Mouse (Mus musculus) thymus, postnatal 25 days (tissue): ENCODE data around the gene Srp14.
A peak's percentile ranks its signal among the peaks of the same experiment; 100 is the strongest.

Experiments
- DNase-seq: peaks from one replicate; pipeline ENCODE4 v3.0.0; 2022

The Srp14 gene

GRCm38 (mm10) chr2:118487806-118488205 lies 8.3 kb upstream of the Srp14 start:
- peak; percentile 83 for DNase-seq

- peak; percentile 93 for DNase-seq
These were observed 7.4 kb upstream of the Srp14 start for GRCm38 (mm10) chr2:118486933-118487332.

- DNase-seq: no peak
These were observed 5.9 kb upstream of the Srp14 start for GRCm38 (mm10) chr2:118485415-118485814.

GRCm38 (mm10) chr2:118484386-118484898 lies 4.9 kb upstream of the Srp14 start:
- DNase-seq: no peak

- peak; percentile 56 for DNase-seq
These were observed 3.5 kb upstream of the Srp14 start for GRCm38 (mm10) chr2:118483032-118483431.

- no peak for DNase-seq
These were observed 1.4 kb upstream of the Srp14 start for GRCm38 (mm10) chr2:118480886-118481285.

GRCm38 (mm10) chr2:118478833-118479549 lies 520 bp downstream of the Srp14 start:
- DNase-seq: no peak

GRCm38 (mm10) chr2:118468354-118468753 lies 11.2 kb downstream of the Srp14 start:
- DNase-seq: no peak

- DNase-seq: no peak
These were observed 12.9 kb downstream of the Srp14 start for GRCm38 (mm10) chr2:118466601-118467000.

- no peak for DNase-seq
These were observed 13.6 kb downstream of the Srp14 start for GRCm38 (mm10) chr2:118465894-118466293.

GRCm38 (mm10) chr2:118464450-118464849 lies 15.1 kb downstream of the Srp14 start:
- DNase-seq: no peak

- DNase-seq: no peak
These were observed 16.0 kb downstream of the Srp14 start for GRCm38 (mm10) chr2:118463480-118463879.

- DNase-seq: no peak
These were observed 17.9 kb downstream of the Srp14 start for GRCm38 (mm10) chr2:118461480-118462165.

GRCm38 (mm10) chr2:118457463-118458261 lies 21.8 kb downstream of the Srp14 start:
- DNase-seq: no peak

- no peak for DNase-seq
These were observed 22.5 kb downstream of the Srp14 start for GRCm38 (mm10) chr2:118457029-118457428.

- DNase-seq: no peak
These were observed 28.5 kb downstream of the Srp14 start for GRCm38 (mm10) chr2:118451056-118451455.

GRCm38 (mm10) chr2:118448181-118448580 lies 31.3 kb downstream of the Srp14 start:
- no peak for DNase-seq

- no peak for DNase-seq
These were observed 33.5 kb downstream of the Srp14 start for GRCm38 (mm10) chr2:118445696-118446674.

- no peak for DNase-seq
These were observed 36.8 kb downstream of the Srp14 start for GRCm38 (mm10) chr2:118442723-118443122.

GRCm38 (mm10) chr2:118442172-118442571 lies 37.3 kb downstream of the Srp14 start:
- no peak for DNase-seq

GRCm38 (mm10) chr2:118431589-118431988 lies 47.9 kb downstream of the Srp14 start:
- peak; percentile 32 for DNase-seq

- DNase-seq: no peak
These were observed 48.9 kb downstream of the Srp14 start for GRCm38 (mm10) chr2:118430630-118431029.
